Mouse (Mus musculus) layer of hippocampus, postnatal 25 days (tissue): ENCODE data around the gene Olfr497. TPM values are rescaled to one million over a fixed set of nuclear protein-coding genes. Genes with fewer than 3 reads are reported as not detected.

Source experiments
- DNase-seq, 2 experiments: peaks; one replicate each; pipeline ENCODE4 v3.0.0; 2022; ENCODE audit warnings: mixed read lengths in 2 of 2, low spot score in 1 of 2; ENCODE audit errors: extremely low spot score in 1 of 2
- total RNA-seq, 2 experiments: library from RNA; stranded (reverse); gene quantifications; 2 replicates each; pipeline ENCODE4 v1.2.3; 2021

Olfr497 gene
- not detected for total RNA-seq

DNA sequence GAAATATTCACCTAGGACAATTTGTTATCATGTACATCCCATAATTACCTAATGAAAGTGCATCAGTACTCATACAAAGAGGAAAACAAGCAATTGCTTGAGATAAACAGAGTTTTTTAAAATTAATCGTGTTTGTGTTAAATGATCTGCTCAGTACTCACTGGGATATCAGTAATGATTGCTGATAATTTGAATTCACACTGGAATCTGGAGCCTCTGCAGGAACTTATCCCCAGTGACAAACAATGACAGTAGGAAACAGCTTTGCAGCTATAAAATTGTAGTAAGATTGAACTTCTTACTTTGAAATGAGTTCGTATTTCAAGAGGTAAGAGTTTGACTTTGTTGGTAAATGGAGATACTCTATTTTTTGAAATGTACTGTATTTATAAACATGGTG lies at the start of gene Olfr497:
Gene Olfr497 (plus strand): TSS at position 301 of the 400 bp plus-strand sequence.
- DNase-seq, result no peak

GRCm38 (mm10) chr7:108392867-108393266 lies 27.4 kb upstream of the Olfr497 start, which contains the start of gene Olfr495:
Gene Olfr495 (plus strand): TSS chr7:108393167.
- no peak for DNase-seq

DNA sequence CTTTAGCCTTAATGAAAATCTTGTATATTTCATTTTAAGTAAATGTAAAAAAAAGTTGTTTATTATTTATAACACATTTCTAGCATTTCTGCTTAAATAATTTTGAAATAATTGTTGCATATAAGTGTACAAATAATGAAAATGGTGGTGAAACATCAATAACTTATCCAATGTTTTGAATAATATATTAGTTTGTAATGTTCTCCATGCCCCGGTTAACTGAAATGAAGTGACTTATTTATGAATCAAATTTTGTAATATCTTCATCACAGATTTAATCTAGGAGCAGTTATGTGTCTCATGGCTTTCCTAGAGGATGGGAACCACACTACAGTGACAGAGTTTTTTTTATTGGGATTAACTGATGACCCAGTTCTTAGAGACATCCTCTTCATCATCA lies 44.8 kb downstream of the Olfr497 start, which contains the start of gene Olfr498:
Gene Olfr498 (plus strand): TSS at position 301 of the 400 bp plus-strand sequence.
- no peak for DNase-seq

Other genes with a start within 250 kb of the Olfr497 start
- not detected for gene Olfr486, start 247.7 kb upstream of the Olfr497 start, total RNA-seq
- gene Olfr487, start 205.8 kb upstream of the Olfr497 start, total RNA-seq, result not detected
- not detected for gene Olfr488, start 162.1 kb upstream of the Olfr497 start, total RNA-seq
- gene Olfr490, start 131.5 kb upstream of the Olfr497 start, total RNA-seq, result not detected
- not detected for gene Olfr491, start 107.0 kb upstream of the Olfr497 start, total RNA-seq
- gene Olfr492, start 96.7 kb upstream of the Olfr497 start, total RNA-seq, result not detected
- not detected for gene Olfr493, start 73.4 kb upstream of the Olfr497 start, total RNA-seq
- gene Olfr494, start 55.1 kb upstream of the Olfr497 start, total RNA-seq, result not detected
- not detected for gene Olfr495, start 27.3 kb upstream of the Olfr497 start, total RNA-seq
- not detected for gene Olfr498, start 44.9 kb downstream of the Olfr497 start, total RNA-seq
- gene Olfr502, start 104.6 kb downstream of the Olfr497 start, total RNA-seq, result not detected
- gene Olfr503, start 124.1 kb downstream of the Olfr497 start, total RNA-seq, result not detected
- gene Olfr504, start 145.4 kb downstream of the Olfr497 start, total RNA-seq, result not detected
- gene Olfr506, start 190.4 kb downstream of the Olfr497 start, total RNA-seq, result not detected
- not detected for gene Olfr507, start 201.4 kb downstream of the Olfr497 start, total RNA-seq
- gene Olfr508, start 209.6 kb downstream of the Olfr497 start, total RNA-seq, result not detected
- not detected for gene Olfr509, start 231.5 kb downstream of the Olfr497 start, total RNA-seq
- gene Olfr510, start 246.0 kb downstream of the Olfr497 start, total RNA-seq, result not detected